Mouse (Mus musculus): ENCODE measurements around the gene Rnpepl1.

- no peak for TF ChIP-seq CTCF (IDR thresholded peaks at IDR 0.05; ENCODE audit: low read depth)
- TF ChIP-seq EP300 (IDR thresholded peaks at IDR 0.05; ENCODE audit: low read depth): no peak
Observed at GRCm38 (mm10) chr1:92905703-92906310, 4.8 kb upstream of the Rnpepl1 start.

All from liver, embryonic 14.5 days (tissue).